Mouse (Mus musculus) induced T-regulatory cell, adult 2 months (primary cell): ENCODE measurements around the gene C130074G19Rik.
A peak's percentile ranks its signal among the peaks of the same experiment; 100 is the strongest.

ENCODE experiments used
- DNase-seq: peaks from one replicate; pipeline ENCODE4 v3.0.0-alpha.2; 2012; ENCODE audit warnings: low read depth

C130074G19Rik gene

DNA sequence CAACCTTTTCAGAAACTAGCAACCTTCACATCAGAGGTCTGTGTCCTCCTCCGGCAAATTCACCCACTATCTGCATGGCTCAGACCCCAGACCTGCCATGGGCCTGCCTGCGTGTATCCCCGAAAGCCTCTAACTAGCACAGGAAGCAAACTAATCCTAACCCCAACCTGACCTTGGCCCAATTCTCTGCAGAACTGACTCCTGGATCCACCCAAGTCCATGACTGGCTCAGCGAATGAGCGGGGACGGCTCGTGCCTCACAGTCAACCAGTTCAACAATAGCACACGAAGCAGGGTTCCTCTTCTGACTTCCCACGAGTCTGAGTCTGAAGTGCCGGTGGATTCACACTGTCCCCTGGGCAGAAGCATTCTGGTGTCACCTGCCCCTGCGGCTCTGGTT, 9.1 kb downstream of the C130074G19Rik start:
- no peak for DNase-seq

- no peak for DNase-seq
These were observed 10.8 kb downstream of the C130074G19Rik start for GRCm38 (mm10) chr1:184872069-184872819.

DNA sequence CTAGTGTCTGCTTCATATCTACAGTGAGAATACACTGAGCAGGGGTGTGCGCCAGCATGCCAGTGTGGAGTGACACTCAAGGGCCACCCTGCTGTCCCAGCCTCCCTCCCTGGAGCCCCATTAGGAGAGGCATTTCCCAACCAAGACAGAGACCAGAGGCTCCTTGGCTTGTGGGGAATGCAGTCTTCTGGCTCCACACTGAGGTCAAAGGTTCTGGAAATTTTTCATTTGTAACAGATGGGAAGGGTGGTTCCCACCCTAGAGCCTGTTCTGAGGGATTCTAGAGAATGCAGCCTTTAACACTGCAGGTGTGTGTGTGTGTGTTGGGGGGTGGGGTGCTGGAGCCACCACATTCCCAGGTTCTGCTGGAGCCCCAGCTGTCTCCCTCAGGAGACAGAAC, 11.5 kb downstream of the C130074G19Rik start:
- DNase-seq: no peak

DNA sequence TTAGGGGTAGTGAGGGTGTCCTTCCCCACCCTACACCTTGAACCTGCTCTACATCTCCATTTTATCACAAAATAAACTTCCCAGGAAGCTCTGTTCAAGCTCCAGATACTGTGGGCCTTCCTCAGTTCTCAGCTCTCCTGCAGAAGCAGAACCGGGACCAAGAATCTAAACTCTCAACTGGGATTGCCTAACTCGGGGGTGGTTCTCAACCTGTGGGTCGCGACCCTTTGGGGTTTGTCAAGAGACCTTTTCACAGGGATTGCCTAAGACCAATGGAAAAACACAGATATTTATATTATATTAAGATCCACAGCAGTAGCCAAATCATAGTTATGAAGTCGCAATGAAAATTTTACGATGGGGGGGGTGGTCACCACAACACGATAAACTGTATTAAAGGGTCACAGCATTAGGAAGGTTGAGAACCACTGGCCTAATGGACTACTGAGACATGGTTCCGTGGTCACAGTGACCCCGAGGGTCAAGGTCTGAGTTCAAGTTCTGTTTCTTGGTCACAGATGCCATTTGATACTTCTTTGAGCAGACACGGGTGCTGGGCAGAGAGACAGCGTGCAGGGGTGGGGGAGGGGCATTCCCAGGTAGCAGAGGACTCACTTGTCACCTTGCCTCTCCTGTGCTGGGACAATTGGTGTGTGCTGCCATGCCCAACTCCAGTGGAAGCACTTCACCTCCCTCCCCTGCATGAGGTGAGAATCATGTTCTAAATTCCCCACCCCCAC, 12.2 kb downstream of the C130074G19Rik start:
- no peak for DNase-seq

DNA sequence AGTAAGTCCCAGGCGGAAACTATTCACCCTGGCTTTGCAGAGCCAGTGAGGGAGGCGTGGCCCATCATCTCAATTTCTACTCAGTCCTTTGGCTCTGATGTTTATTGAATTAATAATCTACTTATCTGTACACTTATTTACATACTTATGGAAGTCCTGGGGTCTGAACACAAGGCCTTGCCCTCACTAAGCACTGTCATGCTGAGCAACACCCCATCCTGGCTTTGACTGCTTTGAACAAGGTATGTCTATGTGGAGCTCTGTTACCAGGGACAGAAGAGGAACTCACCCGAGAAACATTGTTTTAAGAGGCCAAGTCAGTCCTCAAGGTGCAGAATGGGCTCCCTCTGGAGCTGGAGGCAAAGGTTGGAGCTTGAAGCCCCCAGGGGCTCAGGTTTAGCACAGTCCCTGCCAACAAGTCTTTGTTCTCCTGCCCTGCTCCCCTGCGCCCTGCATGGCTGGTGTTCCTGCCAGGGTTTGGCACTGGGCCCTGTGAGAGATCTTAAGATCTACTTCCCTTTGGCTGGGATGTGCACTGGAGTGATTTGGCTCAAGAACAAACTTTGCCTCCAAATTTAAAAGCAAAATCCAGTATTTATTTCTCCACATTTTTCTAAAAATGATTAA, 13.0 kb downstream of the C130074G19Rik start:
- no peak for DNase-seq

DNA sequence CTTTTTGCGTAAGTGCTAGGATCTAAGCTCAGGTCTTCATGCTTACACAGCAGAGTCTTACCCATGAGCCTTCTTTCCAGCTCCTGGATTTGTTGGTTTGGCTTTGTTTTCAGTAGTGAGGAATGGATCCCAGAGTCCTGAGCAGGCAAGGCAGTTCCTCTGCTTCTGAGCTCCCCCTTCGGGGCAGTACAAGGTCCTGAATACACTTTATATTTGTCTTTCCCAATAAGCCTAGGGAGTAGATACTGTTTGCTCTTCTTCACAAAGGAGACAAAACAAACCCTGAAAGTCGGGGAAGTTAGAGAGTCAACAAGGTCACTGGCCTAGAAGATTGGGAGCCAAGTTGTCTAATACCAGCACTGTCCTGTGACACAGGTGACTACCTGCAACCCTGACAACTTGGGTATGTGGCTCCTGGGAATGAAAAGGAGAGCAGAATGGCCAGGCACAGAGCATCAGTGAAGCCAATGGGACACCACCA, 15.3 kb downstream of the C130074G19Rik start:
- DNase-seq: no peak

DNA sequence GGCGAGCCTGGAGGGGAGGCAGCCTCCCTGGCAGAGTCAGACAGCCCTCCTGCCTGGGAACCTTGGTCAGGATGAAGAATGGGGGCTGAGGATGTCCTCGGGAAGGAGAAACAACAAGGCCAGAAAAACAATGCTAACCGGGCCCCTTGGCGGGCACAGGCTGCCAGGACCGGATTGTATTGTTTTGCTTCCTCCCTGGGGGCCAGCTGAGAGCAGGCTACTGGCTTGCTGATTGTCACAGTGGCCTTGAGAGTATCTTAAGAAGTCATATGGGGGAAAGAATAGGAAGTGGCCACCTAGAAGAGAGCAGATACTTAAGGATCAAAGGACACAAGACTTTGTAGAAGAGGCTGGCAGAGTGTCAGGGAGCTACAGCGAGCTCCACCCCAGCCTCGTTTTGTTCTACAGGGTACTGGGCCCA, 18.6 kb downstream of the C130074G19Rik start:
- no peak for DNase-seq

DNA sequence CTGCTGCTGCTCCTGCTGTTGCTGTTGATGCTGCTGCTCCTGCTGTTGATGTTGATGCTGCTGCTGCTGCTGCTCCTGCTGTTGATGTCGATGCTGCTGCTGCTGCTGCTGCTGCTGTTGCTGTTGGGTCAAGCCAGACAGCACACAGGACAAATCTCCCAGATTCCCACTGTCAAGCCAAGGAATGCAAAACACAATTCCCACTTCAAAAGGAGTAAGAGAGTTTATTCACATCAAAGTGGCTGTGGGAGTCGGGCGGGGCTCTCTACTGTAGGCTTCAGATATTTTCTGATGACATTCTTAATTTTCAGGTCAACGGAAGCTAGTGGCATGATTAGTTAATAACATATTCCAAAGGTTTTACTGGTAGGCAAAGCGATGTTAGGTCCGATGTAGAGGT, 20.4 kb downstream of the C130074G19Rik start:
- DNase-seq: no peak

DNA sequence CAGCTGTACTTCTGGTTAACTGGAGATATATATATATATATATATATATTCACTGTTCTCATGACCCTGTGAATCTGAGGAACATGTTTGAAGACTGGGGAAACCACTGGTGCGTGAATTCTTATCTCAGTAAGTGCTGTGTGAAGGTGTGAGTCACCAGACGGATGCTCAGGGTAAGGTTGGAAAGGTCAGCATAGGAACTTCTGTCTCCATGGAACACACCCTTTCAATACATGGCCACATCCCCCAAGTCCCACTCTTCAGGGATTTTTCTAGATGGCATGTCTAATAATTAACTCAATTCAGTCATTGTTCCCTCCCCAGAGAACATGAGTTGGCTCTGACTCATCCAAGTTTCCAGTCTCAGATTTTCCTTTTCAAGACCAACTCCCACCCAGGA, 21.5 kb downstream of the C130074G19Rik start:
- no peak for DNase-seq

DNA sequence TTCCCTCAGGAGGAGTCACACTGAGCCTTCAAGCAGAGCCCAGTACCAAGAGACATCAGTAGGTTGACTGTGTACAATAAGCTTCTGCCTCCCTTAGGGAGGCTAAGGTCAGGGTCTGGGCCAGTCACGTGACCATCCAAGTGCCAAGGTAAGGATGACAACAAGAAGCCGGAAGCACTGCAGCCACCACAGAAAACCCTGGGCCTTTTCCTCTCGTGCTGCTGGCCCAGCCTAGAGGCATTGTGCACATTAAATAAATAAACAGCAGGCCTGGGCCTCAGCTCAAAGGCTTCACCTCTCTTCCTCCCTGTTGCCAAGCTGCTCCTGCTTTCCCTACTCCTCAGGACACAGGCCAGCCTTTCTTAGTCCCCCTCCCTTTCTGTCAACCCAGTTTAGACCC, 22.7 kb downstream of the C130074G19Rik start:
- no peak for DNase-seq

- DNase-seq: no peak
These were observed 24.8 kb downstream of the C130074G19Rik start for GRCm38 (mm10) chr1:184858253-184858652.

- DNase-seq: no peak
These were observed 25.8 kb downstream of the C130074G19Rik start for GRCm38 (mm10) chr1:184857216-184857615.

GRCm38 (mm10) chr1:184853922-184854321, 29.1 kb downstream of the C130074G19Rik start:
- DNase-seq: peak; percentile 35

DNA sequence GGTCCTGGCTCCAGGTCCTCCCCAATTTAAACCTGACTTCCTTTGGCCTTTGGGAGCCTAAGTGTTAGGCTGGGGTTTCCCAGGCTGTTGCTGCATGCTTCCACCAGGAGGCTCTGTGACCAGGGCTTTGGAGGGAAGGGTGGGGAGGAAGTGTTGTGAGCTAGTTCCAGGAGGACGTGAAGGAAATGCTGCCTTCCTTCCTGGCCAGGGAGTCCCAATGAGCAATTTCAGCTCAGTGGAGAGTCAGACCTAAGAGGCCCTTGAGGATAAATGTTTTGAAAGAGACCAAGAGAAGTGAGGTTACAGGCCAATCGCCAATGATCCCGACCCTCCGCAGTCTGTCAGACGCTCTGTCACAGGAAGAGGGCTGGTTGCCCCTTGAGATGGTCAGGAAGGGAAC, 29.7 kb downstream of the C130074G19Rik start:
- peak; percentile 57 for DNase-seq

- DNase-seq: peak; percentile 81
These were observed 31.0 kb downstream of the C130074G19Rik start for GRCm38 (mm10) chr1:184851741-184852618.

DNA sequence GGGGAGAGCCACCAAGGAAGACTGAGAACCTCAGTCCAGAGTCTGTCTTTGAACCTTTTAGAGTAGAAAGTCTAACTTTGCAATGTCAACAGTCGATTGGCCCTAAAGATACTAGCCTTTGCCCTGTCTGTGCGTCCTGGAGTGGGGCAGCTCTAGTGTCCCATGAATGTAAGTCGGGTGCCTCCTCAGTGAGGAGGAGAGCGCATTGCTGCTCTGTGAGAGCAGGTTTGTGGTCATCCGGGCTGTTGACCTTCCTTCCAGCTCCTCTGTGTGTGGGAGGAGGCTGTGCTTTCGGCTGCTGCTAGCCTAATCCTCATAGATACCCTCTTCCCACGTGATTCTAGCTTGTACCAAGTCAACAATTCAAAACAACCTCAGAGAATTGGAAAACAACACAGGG, 31.9 kb downstream of the C130074G19Rik start:
- no peak for DNase-seq

- DNase-seq: no peak
These were observed 36.0 kb downstream of the C130074G19Rik start for GRCm38 (mm10) chr1:184846973-184847372.

DNA sequence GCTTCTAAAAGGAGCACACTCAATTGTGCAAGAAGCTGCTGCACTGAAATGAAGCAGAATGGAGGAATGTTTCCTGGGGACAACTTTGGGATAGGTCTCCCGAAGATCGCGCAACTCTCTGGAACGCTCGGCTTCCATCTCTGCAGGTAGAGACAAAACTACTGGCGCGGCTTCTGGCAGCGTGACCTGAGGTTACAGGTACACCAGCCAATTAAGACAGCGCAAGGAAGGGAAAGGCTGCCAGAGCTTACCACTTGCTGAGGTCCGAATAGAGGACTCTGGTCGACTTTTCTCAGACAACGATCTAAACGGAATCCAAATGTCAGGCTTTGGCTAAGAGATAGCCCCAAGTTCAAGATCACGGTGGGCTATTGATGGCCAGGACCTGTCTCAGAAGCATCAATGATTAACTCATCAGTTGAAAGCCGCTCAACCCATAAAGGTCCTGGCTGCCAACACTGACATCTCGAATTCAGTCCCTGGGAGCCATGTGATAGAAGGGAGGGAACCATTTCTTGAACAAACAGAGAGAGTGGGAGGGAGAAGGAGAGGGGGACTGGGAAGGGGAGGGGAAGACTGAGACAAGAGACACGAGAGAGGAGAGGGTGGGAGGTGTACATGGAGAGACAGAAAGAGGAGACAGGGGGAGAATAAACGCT, 36.8 kb downstream of the C130074G19Rik start, which contains the start of gene Marc2:
Gene Marc2, minus strand, starts transcription at position 360 of the 659 bp plus-strand sequence.
- no peak for DNase-seq

GRCm38 (mm10) chr1:184845111-184846071, 37.6 kb downstream of the C130074G19Rik start:
- peak; percentile 92 for DNase-seq
